In the genomic region with DNA sequence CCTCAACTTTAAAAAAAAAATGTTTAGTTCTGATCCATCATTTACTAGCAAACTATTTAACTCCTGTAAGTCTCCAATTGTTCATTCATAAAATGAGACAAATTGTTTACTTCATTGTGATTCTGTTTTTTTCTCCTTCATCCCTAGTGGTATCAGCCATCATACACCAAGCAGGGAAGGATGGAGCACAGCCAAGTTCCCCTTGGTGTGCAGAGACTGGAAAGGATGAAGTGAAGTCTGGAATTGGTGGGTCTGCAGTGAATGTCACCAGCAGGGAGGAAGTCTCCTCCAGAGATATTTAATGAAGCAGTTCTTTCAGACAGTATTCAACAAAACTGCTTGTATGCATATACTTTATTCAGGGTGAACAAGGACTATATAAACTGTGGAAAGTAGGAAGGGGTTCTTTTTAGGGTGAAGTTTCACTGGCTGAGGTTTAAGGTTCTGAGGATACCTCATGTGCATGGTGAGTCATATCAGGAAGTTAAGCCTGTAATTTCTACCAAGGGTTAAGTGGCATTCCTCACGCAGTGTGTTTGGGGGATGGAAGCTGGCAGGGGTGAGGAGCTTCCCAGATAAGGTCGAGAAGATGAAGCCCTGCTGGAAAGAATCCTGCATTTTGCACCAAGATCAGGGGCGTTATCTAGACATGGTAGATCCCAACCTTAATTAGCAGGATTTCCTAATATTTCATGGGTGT, we compare ENCODE assay signal across 27 mouse cellular contexts. TPM values are rescaled to one million over a fixed set of nuclear protein-coding genes. Genes with fewer than 3 reads are reported as not detected.
DNase-seq lines count a peak whose midpoint lies in the region; ATAC-seq and TF ChIP-seq lines count a peak whose summit lies in the region.
"Had no signal": no experiment of that assay in that cellular context is flagged by ENCODE, and none has a peak within 500 bp of the region (broad histone marks: within the 10 kb centered on the region; RNA-seq: fewer than 3 reads in every experiment).

No protein-coding gene starts in this region.

- H3K36me3 ChIP-seq in heart, adult 2 months (ENCODE audit: control insufficient read depth, insufficient read depth, low read length), result peaks cover 3% of the 10 kb centered on the region
- H3K36me3 ChIP-seq: intestine, embryonic 15.5 days had no signal

- no peak for TF ChIP-seq CTCF in heart, adult 2 months (IDR thresholded peaks at IDR 0.05)

- H3K79me2 ChIP-seq in heart, adult 2 months (replicated peaks; ENCODE audit: control insufficient read depth, insufficient read depth, low read length), result peaks cover 3% of the 10 kb centered on the region; the same call in 1 of the 2 replicates

- WGBS in heart, adult 2 months, result 33% methylated on average over 3 of the region's 3 CpGs

- H3K27ac ChIP-seq in heart, adult 2 months, result no peak overlapping the region
- H3K27ac ChIP-seq: embryonic facial prominence, embryonic 10.5 days; embryonic facial prominence, embryonic 15.5 days; forebrain, embryonic 13.5 days; intestine, embryonic 15.5 days; kidney, postnatal 0 days; limb, embryonic 12.5 days; liver, embryonic 15.5 days; neural tube, embryonic 12.5 days had no signal

- H3K27me3 ChIP-seq in heart, adult 2 months (ENCODE audit: control insufficient read depth, insufficient read depth, low read length), result no peaks in the 10 kb centered on the region
- H3K27me3 ChIP-seq: embryonic facial prominence, embryonic 15.5 days; forebrain, embryonic 13.5 days; intestine, embryonic 15.5 days; limb, embryonic 12.5 days; liver, embryonic 15.5 days; neural tube, embryonic 12.5 days had no signal

- peaks cover 3% of the 10 kb centered on the region for H3K4me1 ChIP-seq in heart, adult 2 months (ENCODE audit: control insufficient read depth, insufficient read depth, low read length)
- H3K4me1 ChIP-seq: embryonic facial prominence, embryonic 10.5 days; embryonic facial prominence, embryonic 15.5 days; forebrain, embryonic 13.5 days; intestine, embryonic 15.5 days; limb, embryonic 12.5 days; liver, embryonic 15.5 days; neural tube, embryonic 12.5 days had no signal

- peak; percentile 16 for DNase-seq in cerebellum, adult 11 months
- DNase-seq in 416B (ENCODE audit: low read depth), result peak; percentile 49
- peak; percentile 33 for DNase-seq in cerebellum, adult 8-10 months
- peak; percentile 48 to 77 for DNase-seq in cerebellum, postnatal 25 days
- DNase-seq in heart, adult 2 months, result no peak
- DNase-seq in spleen, postnatal 36 days (ENCODE audit: low spot score in 2 of 2), result no peak
- no peak for DNase-seq in gastrocnemius, adult 18-20 months (ENCODE audit: low spot score)
- DNase-seq: adrenal gland, postnatal 14 days; gastrocnemius, postnatal 14 days; kidney, adult 2 months; layer of hippocampus, postnatal 36 days; lung, embryonic 14.5 days; lung, postnatal 14 days; right cerebral cortex, postnatal 4 days; thymus, adult 2 months; thymus, postnatal 36 days had no signal

- TF ChIP-seq POLR2A in heart, adult 2 months (IDR thresholded peaks at IDR 0.05; ENCODE audit: insufficient read depth, low read depth, low read length), result no peak

- no peak overlapping the region for H3K4me3 ChIP-seq in heart, adult 2 months
- H3K4me3 ChIP-seq: embryonic facial prominence, embryonic 10.5 days; embryonic facial prominence, embryonic 15.5 days; forebrain, embryonic 13.5 days; intestine, embryonic 15.5 days; limb, embryonic 12.5 days; liver, embryonic 15.5 days; myocyte; neural tube, embryonic 12.5 days had no signal

- H3K9ac ChIP-seq in heart, adult 2 months (ENCODE audit: low read depth, low read length), result no peak overlapping the region
- H3K9ac ChIP-seq: embryonic facial prominence, embryonic 15.5 days; forebrain, embryonic 13.5 days; intestine, embryonic 15.5 days; limb, embryonic 12.5 days; liver, embryonic 15.5 days; lung, embryonic 14.5 days; neural tube, embryonic 12.5 days had no signal

- no peak for TF ChIP-seq EP300 in heart, adult 2 months (IDR thresholded peaks at IDR 0.05; ENCODE audit: insufficient read depth, low read depth, low read length)

- no peak; the same call in 1 of the 2 replicates for ATAC-seq in cerebellum, adult (ENCODE audit: insufficient number of reproducible peaks, low FRiP score, low TSS enrichment)
- ATAC-seq: forebrain, embryonic 13.5 days; hindbrain, embryonic 16.5 days; intestine, embryonic 15.5 days had no signal

- intact Hi-C loops in heart, adult 2 months (cut with DNase I), result no loop called here

RNA-seq across cellular contexts. Expression of a gene that starts 34.1 kb away (rescaled TPM):
- 10 to 100 TPM; 27.7 to 28.8 TPM for total RNA-seq in heart, adult 2 months (2021)
- polyA plus RNA-seq in heart, adult 2 months (2012; rRNA removed), result 13.0 and 23.6 TPM in 2 replicates
- total RNA-seq in gastrocnemius, adult 18-20 months (2021), result 10 to 100 TPM; 14.8 to 17.7 TPM

Comparison
In these comparisons a context has a peak if more than half of its experiments do, and no peak if none do; other contexts are left out.
1. DNase-seq: peak in cerebellum, adult 11 months (single experiment), 416B (single experiment), cerebellum, adult 8-10 months (single experiment) and cerebellum, postnatal 25 days (2 of 2); none in heart, adult 2 months (0 of 2), spleen, postnatal 36 days (0 of 2) and gastrocnemius, adult 18-20 months (single experiment).